Mouse (Mus musculus) ovary, postnatal 14 days (tissue): ENCODE results near the gene Tns1.

ENCODE experiments used
- DNase-seq: peaks from one replicate; pipeline ENCODE4 v3.0.0; 2022; ENCODE audit warnings: low spot score

The Tns1 gene

GRCm38 (mm10) chr1:73987705-73988201, 136.5 kb downstream of the Tns1 start:
- DNase-seq, result no peak

- DNase-seq, result no peak
These were observed 137.8 kb downstream of the Tns1 start for GRCm38 (mm10) chr1:73986268-73987045.

DNA sequence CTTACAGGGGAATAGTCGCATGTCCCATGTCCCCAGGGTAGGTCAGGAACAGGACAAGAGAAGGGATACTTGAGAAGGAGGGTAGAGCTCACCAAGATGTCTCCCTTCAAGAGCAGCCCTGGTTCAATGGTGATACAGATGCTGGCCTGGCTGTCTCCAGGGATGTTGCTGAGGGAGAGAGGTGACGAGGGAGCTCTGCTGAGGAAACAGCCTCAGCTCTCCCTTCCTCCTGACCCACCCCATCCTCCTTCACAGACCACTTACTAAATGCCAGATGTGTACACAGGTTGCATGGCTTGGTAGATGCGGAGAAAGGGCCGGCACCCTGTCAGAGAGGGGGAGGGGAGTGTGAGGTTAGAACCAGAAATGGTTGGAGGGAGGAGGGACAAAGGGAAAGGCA, 138.6 kb downstream of the Tns1 start:
- DNase-seq, result no peak

GRCm38 (mm10) chr1:73979214-73979613, 145.0 kb downstream of the Tns1 start:
- no peak for DNase-seq

GRCm38 (mm10) chr1:73978576-73978975, 145.7 kb downstream of the Tns1 start:
- no peak for DNase-seq

GRCm38 (mm10) chr1:73973992-73974391, 150.3 kb downstream of the Tns1 start:
- DNase-seq, result no peak

- DNase-seq, result no peak
These were observed 151.5 kb downstream of the Tns1 start for GRCm38 (mm10) chr1:73972726-73973125.

DNA sequence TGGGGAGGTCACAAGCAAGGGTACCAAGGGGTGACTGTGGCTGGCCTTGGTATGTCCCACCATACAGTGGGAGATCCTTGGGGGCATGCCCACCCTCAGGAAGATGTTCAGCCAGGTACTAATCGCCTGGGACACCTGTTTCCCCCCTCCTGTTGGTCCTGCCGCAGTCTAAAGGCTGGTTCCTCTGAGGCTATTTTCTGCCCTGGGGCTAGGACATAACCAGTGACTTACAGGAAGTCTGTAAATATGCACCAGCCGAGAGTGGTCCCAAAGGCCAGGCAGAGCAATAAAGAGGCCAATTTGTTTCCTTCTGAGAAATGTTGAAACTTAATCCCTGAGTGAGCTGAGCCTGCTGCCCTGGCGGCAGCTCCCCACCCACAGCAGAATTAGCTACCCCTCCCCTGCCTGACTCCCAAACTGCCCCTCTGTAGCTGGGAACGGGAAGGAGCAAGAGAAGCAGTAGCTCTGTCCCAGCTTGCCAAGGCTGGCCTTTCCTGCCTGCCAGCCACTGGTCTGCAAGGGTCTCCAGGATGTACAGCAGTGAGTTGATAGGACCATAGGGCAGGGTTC, 154.0 kb downstream of the Tns1 start:
- DNase-seq, result no peak

DNA sequence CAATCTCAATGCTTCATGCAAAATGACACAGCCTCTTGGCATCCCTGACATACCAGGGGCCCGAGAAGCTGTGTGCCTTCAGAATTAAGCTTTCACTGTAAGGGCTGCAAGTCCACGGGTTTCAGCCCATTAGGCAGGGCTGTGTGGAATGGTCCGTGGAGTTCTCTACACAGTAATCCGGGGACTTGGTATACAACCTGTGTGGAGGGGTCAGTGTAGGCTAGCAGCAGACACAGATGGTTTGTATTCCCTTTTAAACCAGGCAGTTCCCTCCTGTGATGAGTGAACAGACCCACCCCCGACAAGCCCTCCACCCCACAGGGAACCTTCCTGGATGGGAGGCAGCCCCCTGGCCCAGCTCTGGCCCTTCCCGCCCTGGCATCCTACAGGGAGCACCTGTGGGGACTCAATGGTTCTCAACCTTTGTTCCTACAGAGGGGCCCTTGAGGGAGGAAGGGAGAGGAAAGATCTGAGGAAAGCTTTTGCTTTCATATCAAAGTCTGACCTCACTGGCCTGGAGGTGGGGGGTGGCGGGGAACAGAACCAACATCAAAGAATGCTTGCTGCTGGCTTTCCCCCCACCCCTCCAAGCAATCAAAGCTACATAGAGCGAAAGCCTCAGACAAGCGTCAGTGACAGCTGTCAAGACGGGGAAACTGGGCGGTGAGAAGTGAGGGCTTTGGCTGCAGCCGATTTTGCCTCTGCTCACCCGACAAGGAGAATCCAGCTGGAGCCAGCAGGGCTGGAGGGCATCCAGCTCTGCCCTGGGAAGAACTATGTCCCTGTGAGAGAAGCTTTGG, 155.3 kb downstream of the Tns1 start:
- DNase-seq, result no peak

- no peak for DNase-seq
These were observed 157.6 kb downstream of the Tns1 start for GRCm38 (mm10) chr1:73966411-73967238.

- no peak for DNase-seq
These were observed 160.0 kb downstream of the Tns1 start for GRCm38 (mm10) chr1:73964151-73964743.

- DNase-seq, result peak; percentile 64
These were observed 160.6 kb downstream of the Tns1 start for GRCm38 (mm10) chr1:73963626-73964025.

GRCm38 (mm10) chr1:73962668-73963371, 161.4 kb downstream of the Tns1 start:
- DNase-seq, result peak; percentile 60

DNA sequence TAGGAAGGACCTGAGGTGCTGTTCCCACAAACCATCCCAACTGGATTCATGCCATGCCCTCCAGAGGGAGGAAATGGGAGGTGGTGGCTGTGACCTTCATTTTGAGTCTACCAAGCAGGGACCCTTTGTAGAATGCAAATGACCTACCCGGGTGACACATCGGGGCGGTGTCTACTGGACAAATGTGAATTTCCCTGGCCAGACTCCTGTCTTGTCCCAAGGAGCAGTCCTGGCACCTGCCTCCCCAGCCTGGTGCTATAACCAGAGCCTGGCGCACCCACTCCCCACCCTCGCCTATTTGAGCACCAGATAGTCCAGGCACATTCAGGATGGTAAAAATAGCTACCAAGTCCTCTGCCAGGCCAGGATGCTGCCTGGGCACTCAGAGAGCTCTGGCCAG, 162.2 kb downstream of the Tns1 start:
- no peak for DNase-seq

GRCm38 (mm10) chr1:73959758-73960157, 164.5 kb downstream of the Tns1 start:
- DNase-seq, result no peak

- DNase-seq, result no peak
These were observed 164.9 kb downstream of the Tns1 start for GRCm38 (mm10) chr1:73959344-73959743.

GRCm38 (mm10) chr1:73958210-73958983, 165.9 kb downstream of the Tns1 start:
- peak; percentile 41 for DNase-seq

- DNase-seq, result no peak
These were observed 166.8 kb downstream of the Tns1 start for GRCm38 (mm10) chr1:73957428-73957827.

GRCm38 (mm10) chr1:73956320-73956719, 167.9 kb downstream of the Tns1 start:
- no peak for DNase-seq

- DNase-seq, result no peak
These were observed 168.9 kb downstream of the Tns1 start for GRCm38 (mm10) chr1:73955259-73955842.
